Mouse (Mus musculus) spleen, adult 2 months (tissue): ENCODE data around the gene Fyn.

Experiments
- CTCF ChIP-seq: fragments of 200-500 bp; IDR thresholded peaks from 2 replicates; pipeline ENCODE4 v1.5.1; 2011; ENCODE audit warnings: mild to moderate bottlenecking, inconsistent platforms; ENCODE audit not compliant: insufficient read depth, insufficient read length, insufficient replicate concordance; ENCODE audit errors: extremely low read depth
- POLR2A ChIP-seq: fragments of 200-500 bp; IDR thresholded peaks from 2 replicates; pipeline ENCODE4 v1.6.1; 2011; ENCODE audit warnings: low read depth, low read length, inconsistent platforms

DNA sequence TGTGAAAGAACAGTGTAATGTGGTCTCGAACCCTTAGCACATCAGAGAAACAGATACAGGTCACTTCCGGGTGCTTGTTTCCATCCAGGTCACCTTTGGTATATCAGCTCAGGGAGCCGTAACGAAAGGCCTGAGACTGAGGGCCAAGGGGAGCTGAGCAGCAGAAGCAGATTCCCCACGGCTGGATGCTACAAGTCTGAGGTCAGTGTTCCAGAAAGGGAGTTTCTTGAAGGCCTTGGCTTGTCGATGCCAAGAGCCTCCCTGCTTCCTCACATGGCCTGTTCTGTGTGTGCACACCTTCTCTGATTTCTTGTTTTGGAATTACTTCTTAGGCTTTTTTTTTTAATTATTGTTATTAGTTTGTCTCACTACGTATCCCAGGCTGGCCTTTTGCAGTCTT lies 99.2 kb downstream of the Fyn start:
- TF ChIP-seq CTCF (no peak), POLR2A (no peak)
